Mouse (Mus musculus): ENCODE measurements around the gene Exoc8.

DNA sequence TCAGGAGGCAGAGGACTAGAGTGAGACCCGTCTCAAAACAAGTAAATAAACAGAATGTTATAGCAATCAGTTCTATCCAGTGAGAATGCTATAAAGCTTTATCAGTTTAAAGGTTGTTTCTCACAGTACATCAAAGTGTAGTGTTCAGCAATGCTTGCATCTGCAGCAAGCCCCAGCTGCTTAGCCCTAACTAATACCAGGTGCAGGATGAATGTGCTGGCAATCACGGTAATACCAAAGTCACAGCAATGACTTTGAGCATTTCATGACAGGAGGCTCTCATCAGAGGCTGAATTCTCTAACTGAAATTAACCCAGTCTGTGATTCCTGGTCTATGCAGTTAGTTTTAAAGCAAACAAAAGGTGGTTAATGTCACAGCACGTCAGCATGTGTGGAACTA, 4.9 kb downstream of the Exoc8 start:
- TF ChIP-seq POLR2A (IDR thresholded peaks at IDR 0.05; ENCODE audit: low read depth, low read length) (no peak), CTCF (IDR thresholded peaks at IDR 0.05; ENCODE audit: extremely low read depth, insufficient read depth, insufficient read length, insufficient replicate concordance) (no peak)

All from spleen, adult 2 months (tissue).